Mouse (Mus musculus) heart, embryonic 14.5 days (tissue): ENCODE data around the gene Cnga2. TPM values are rescaled to one million over a fixed set of nuclear protein-coding genes. Genes with fewer than 3 reads are reported as not detected.

Experiments used
- ATAC-seq: fragments of 200-750 bp; cut with Nextera tagmentation; 2 replicates; pipeline ENCODE4 v1.8.0; 2017; ENCODE audit warnings: low read depth, moderate TSS enrichment; ENCODE audit not compliant: insufficient number of reproducible peaks, insufficient read depth, low FRiP score
- H3K27ac ChIP-seq, 2 experiments: fragments of 200-500 bp in 1 of 2; fragments of 300-500 bp in 1 of 2; sonication (generic) in 1 of 2; replicated peaks in 1 of 2; 2 replicates each; pipeline ENCODE4 v1.5.1; 2012 to 2014; ENCODE audit warnings: low read depth in 2 of 2, low read length in 2 of 2, control low read depth in 1 of 2, mild to moderate bottlenecking in 1 of 2, mixed read lengths in 1 of 2; ENCODE audit not compliant: control insufficient read depth in 1 of 2, insufficient read depth in 1 of 2
- H3K27me3 ChIP-seq: fragments of 300-500 bp; sonication (generic); 2 replicates; pipeline ENCODE4 v1.6.1; 2014; ENCODE audit warnings: mild to moderate bottlenecking, low read length, control low read depth; ENCODE audit not compliant: control insufficient read depth, insufficient read depth
- H3K36me3 ChIP-seq: fragments of 300-500 bp; sonication (generic); 2 replicates; pipeline ENCODE4 v1.6.1; 2014; ENCODE audit warnings: mild to moderate bottlenecking, control low read depth, low read length, mixed read lengths; ENCODE audit not compliant: control insufficient read depth, insufficient read depth
- H3K4me1 ChIP-seq, 2 experiments: fragments of 200-500 bp in 1 of 2; fragments of 300-500 bp in 1 of 2; sonication (generic) in 1 of 2; 2 replicates each; pipeline ENCODE4 v1.6.1; 2012 to 2014; ENCODE audit warnings: low read length in 2 of 2, control low read depth in 1 of 2, mixed read lengths in 1 of 2; ENCODE audit not compliant: control insufficient read depth in 2 of 2, insufficient read depth in 2 of 2
- H3K4me2 ChIP-seq: fragments of 300-500 bp; sonication (generic); 2 replicates; pipeline ENCODE4 v1.6.1; 2014; ENCODE audit warnings: mild to moderate bottlenecking, low read length
- H3K4me3 ChIP-seq, 2 experiments: fragments of 200-500 bp in 1 of 2; fragments of 300-500 bp in 1 of 2; sonication (generic) in 1 of 2; 2 replicates each; pipeline ENCODE4 v1.5.1; 2012 to 2014; ENCODE audit warnings: low read length in 2 of 2, mild to moderate bottlenecking in 2 of 2, control low read depth in 1 of 2, low read depth in 1 of 2, moderate library complexity in 1 of 2; ENCODE audit not compliant: control insufficient read depth in 1 of 2, insufficient read depth in 1 of 2
- H3K9ac ChIP-seq: fragments of 300-500 bp; sonication (generic); 2 replicates; pipeline ENCODE4 v1.6.1; 2014; ENCODE audit warnings: mild to moderate bottlenecking, low read length
- H3K9me3 ChIP-seq: fragments of 300-500 bp; sonication (generic); 2 replicates; pipeline ENCODE4 v1.6.1; 2016; ENCODE audit warnings: low read length, control low read depth; ENCODE audit not compliant: control insufficient read depth
- WGBS: fragments of 180-500 bp; shearing (Covaris S2); extraction: QIAGEN DNeasy Blood & Tissue Kit; methylation state at CpG from one replicate; pipeline ENCODE4 v1.1.7; 2014; 5-methylcytosine and 5-hydroxymethylcytosine counted together
- polyA plus RNA-seq: library from polyadenylated mRNA; unstranded; fragments of >200 nt; fragmentation: Nextera tagmentation; extraction: Ambion mirVana; gene quantifications from 2 replicates; pipeline ENCODE4 v1.2.1, GENCODE M21; 2014

Cnga2 gene
- polyA plus RNA-seq: 0.23 TPM in 1 of 2 replicates, not detected in the other

GRCm38 (mm10) chrX:71991549-71991948 is at the start of gene Cnga2:
TSS of gene Cnga2 (plus strand) at chrX:71991849.
- Histone ChIP-seq H3K9me3 (no peaks in the 10 kb centered on the region), H3K4me3 (no peak within 1 kb of the TSS), H3K4me2 (no peak within 1 kb of the TSS), H3K27ac (no peak within 1 kb of the TSS), H3K4me1 (no peaks in the 10 kb centered on the region), H3K36me3 (no peaks in the 10 kb centered on the region), H3K9ac (no peak within 1 kb of the TSS), H3K27me3 (no peaks in the 10 kb centered on the region)
- 61% methylated on average over 3 of the region's 3 CpGs for whole genome bisulfite sequencing
- ATAC-seq: no peak

- H3K4me3 ChIP-seq: no peak overlapping the region
- no peaks in the 10 kb centered on the region for H3K4me1 ChIP-seq
- H3K36me3 ChIP-seq: no peaks in the 10 kb centered on the region
- H3K27ac ChIP-seq: no peak overlapping the region
- ATAC-seq: no peak
- H3K9ac ChIP-seq: no peak overlapping the region
- H3K9me3 ChIP-seq: no peaks in the 10 kb centered on the region
- H3K27me3 ChIP-seq: no peaks in the 10 kb centered on the region
- 18% methylated on average over 3 of the region's 3 CpGs for WGBS
- no peak overlapping the region for H3K4me2 ChIP-seq
Observed at GRCm38 (mm10) chrX:71946631-71947030, 45.0 kb upstream of the Cnga2 start.

- Histone ChIP-seq H3K4me1 (no peaks in the 10 kb centered on the region), H3K9me3 (no peaks in the 10 kb centered on the region), H3K27ac (no peak overlapping the region), H3K36me3 (no peaks in the 10 kb centered on the region), H3K9ac (no peak overlapping the region), H3K27me3 (peaks cover 9% of the 10 kb centered on the region), H3K4me2 (no peak overlapping the region), H3K4me3 (no peak overlapping the region)
- no peak for ATAC-seq
Observed at GRCm38 (mm10) chrX:71958366-71958765, 33.3 kb upstream of the Cnga2 start.

- no peaks in the 10 kb centered on the region for H3K4me1 ChIP-seq
- peak within 1 kb of the TSS; percentile 75 for H3K4me2 ChIP-seq
- peak; percentile 76 for ATAC-seq
- peak within 1 kb of the TSS; percentile 46 to 47 for H3K4me3 ChIP-seq
- 15% methylated on average over 56 of the region's 72 CpGs for WGBS
- H3K27me3 ChIP-seq: peaks cover 9% of the 10 kb centered on the region
- H3K36me3 ChIP-seq: no peaks in the 10 kb centered on the region
- no peak within 1 kb of the TSS; a peak in 2 of 4 replicates for H3K27ac ChIP-seq
- H3K9me3 ChIP-seq: no peaks in the 10 kb centered on the region
- peak within 1 kb of the TSS; percentile 66 for H3K9ac ChIP-seq
Observed at GRCm38 (mm10) chrX:71962073-71963051, 29.3 kb upstream of the Cnga2 start, which contains the start of gene Prrg3. TSS of gene Prrg3 (plus strand) at chrX:71962624.

DNA sequence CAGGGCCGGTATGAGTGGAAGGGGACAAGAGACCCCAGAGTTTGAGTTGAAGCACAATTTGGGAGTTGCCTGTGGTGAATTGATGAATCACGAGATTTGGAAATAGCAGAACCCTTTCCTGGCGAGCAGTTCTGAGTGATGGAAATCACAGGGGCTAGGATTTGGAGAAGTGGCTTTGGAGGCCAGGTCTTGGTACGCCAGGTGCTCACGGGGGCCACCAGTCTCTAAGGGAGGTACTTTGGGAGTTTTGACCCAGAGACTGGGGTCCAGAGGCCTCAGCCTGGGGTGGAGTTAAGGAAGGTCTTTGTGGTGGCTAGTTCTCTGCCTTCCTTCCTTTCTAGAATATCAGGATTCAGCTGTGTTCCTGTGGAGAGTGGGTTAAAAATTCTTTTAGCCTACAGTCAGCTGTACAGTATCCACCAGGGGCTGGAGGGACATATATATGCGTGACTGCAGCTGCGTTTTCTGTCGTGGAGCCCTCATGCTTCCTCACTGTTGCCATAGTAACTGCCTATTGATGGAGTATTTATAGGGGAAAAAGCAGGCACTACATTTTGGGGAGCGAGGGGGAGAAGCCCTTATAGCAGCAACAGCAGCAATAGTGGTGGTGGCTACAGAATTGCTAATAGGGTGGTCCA is 28.3 kb upstream of the Cnga2 start:
- H3K4me1 ChIP-seq: no peaks in the 10 kb centered on the region
- no peaks in the 10 kb centered on the region for H3K36me3 ChIP-seq
- H3K4me2 ChIP-seq: peak overlapping the region; percentile 75
- 50% methylated on average over 9 of the region's 9 CpGs for WGBS
- peak overlapping the region; percentile 46 to 47 for H3K4me3 ChIP-seq
- no peaks in the 10 kb centered on the region for H3K9me3 ChIP-seq
- peaks cover 9% of the 10 kb centered on the region for H3K27me3 ChIP-seq
- no peak overlapping the region; a peak in 1 of 4 replicates for H3K27ac ChIP-seq
- H3K9ac ChIP-seq: peak overlapping the region; percentile 66
- ATAC-seq: no peak

GRCm38 (mm10) chrX:71968216-71968615 is 23.4 kb upstream of the Cnga2 start:
- Histone ChIP-seq H3K9ac (no peak overlapping the region), H3K9me3 (no peaks in the 10 kb centered on the region), H3K36me3 (no peaks in the 10 kb centered on the region), H3K4me2 (no peak overlapping the region), H3K27ac (no peak overlapping the region), H3K27me3 (no peaks in the 10 kb centered on the region; the same call in 1 of the 2 replicates), H3K4me1 (no peaks in the 10 kb centered on the region), H3K4me3 (no peak overlapping the region)
- ATAC-seq: no peak; the same call in 1 of the 2 replicates
- WGBS: 50% methylated on average over 1 of the region's 1 CpGs

DNA sequence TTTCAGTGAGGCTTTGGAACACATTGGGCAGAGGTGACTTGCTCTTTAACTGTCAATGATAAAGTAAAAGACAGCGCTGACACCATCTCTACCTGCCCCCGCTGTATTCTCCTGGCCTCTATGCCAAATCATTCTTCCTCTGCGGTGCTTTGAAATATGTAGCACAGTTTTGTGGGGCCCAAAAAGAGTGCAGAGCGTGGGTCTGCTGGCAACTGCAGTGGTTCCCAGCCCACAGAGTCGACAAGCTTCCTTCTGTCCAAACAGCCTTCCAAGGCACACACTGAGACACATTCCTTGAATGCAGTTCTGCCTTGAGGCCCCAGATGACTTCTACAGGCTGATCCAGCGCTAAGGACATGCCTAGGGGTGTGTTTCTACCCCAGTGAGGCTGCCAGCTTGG is 22.8 kb upstream of the Cnga2 start:
- Histone ChIP-seq H3K27ac (no peak overlapping the region), H3K4me2 (no peak overlapping the region), H3K36me3 (no peaks in the 10 kb centered on the region), H3K4me3 (no peak overlapping the region), H3K9ac (no peak overlapping the region), H3K9me3 (no peaks in the 10 kb centered on the region), H3K4me1 (no peaks in the 10 kb centered on the region), H3K27me3 (no peaks in the 10 kb centered on the region; the same call in 1 of the 2 replicates)
- ATAC-seq: no peak
- 71% methylated on average over 6 of the region's 6 CpGs for WGBS
